Mouse (Mus musculus) adrenal gland, adult 8-10 months (tissue): Measurements from ENCODE around the gene Adamts8. TPM values are rescaled to one million over a fixed set of nuclear protein-coding genes. Genes with fewer than 3 reads are reported as not detected.

ENCODE experiments used
- DNase-seq: peaks from one replicate; pipeline ENCODE4 v3.0.0; 2022
- total RNA-seq, 4 experiments: library from RNA; stranded (reverse); gene quantifications; 2 replicates each; pipeline ENCODE4 v1.2.4; 2022

Adamts8 gene
- under 1 TPM; 0.12 to 0.91 (median 0.64) TPM for total RNA-seq

- no peak for DNase-seq
Observed at GRCm38 (mm10) chr9:30942512-30943313, at the start of gene Adamts8. Adamts8 (plus strand) TSS chr9:30942562.

- DNase-seq: no peak
Observed at GRCm38 (mm10) chr9:30895618-30896017, 46.7 kb upstream of the Adamts8 start.

GRCm38 (mm10) chr9:30896752-30897151, 45.6 kb upstream of the Adamts8 start:
- DNase-seq: peak; percentile 97

- peak; percentile 38 for DNase-seq
Observed at GRCm38 (mm10) chr9:30897169-30897568, 45.2 kb upstream of the Adamts8 start.

- DNase-seq: no peak
Observed at GRCm38 (mm10) chr9:30902152-30902551, 40.2 kb upstream of the Adamts8 start.

- DNase-seq: no peak
Observed at GRCm38 (mm10) chr9:30902641-30903040, 39.7 kb upstream of the Adamts8 start.

- peak; percentile 84 for DNase-seq
Observed at GRCm38 (mm10) chr9:30903266-30903665, 39.1 kb upstream of the Adamts8 start.

- no peak for DNase-seq
Observed at GRCm38 (mm10) chr9:30905861-30906260, 36.5 kb upstream of the Adamts8 start.

GRCm38 (mm10) chr9:30906426-30906825, 35.9 kb upstream of the Adamts8 start:
- DNase-seq: no peak

GRCm38 (mm10) chr9:30907677-30908295, 34.6 kb upstream of the Adamts8 start:
- no peak for DNase-seq

GRCm38 (mm10) chr9:30908296-30908690, 34.1 kb upstream of the Adamts8 start:
- no peak for DNase-seq

GRCm38 (mm10) chr9:30908973-30909372, 33.4 kb upstream of the Adamts8 start:
- DNase-seq: no peak

GRCm38 (mm10) chr9:30910491-30910890, 31.9 kb upstream of the Adamts8 start:
- no peak for DNase-seq

- DNase-seq: no peak
Observed at GRCm38 (mm10) chr9:30912161-30912560, 30.2 kb upstream of the Adamts8 start.

- DNase-seq: no peak
Observed at GRCm38 (mm10) chr9:30913429-30913828, 28.9 kb upstream of the Adamts8 start.

- no peak for DNase-seq
Observed at GRCm38 (mm10) chr9:30914241-30914640, 28.1 kb upstream of the Adamts8 start.

- no peak for DNase-seq
Observed at GRCm38 (mm10) chr9:30916266-30916968, 25.9 kb upstream of the Adamts8 start.

GRCm38 (mm10) chr9:30918466-30919356, 23.7 kb upstream of the Adamts8 start:
- no peak for DNase-seq

GRCm38 (mm10) chr9:30919686-30920085, 22.7 kb upstream of the Adamts8 start:
- no peak for DNase-seq

- peak; percentile 37 for DNase-seq
Observed at GRCm38 (mm10) chr9:30920736-30921135, 21.6 kb upstream of the Adamts8 start.

- DNase-seq: no peak
Observed at GRCm38 (mm10) chr9:30921261-30922103, 20.9 kb upstream of the Adamts8 start.
